Mouse (Mus musculus): ENCODE data around the gene Alkbh3. TPM values are rescaled to one million over a fixed set of nuclear protein-coding genes. Genes with fewer than 3 reads are reported as not detected.
A peak's percentile ranks its signal among the peaks of the same experiment; 100 is the strongest.

Alkbh3 gene
- polyA plus RNA-seq, 1 experiment: 164 TPM

GRCm38 (mm10) chr2:93961716-93962115 lies 48.9 kb downstream of the Alkbh3 start:
- TF ChIP-seq CTCF (IDR thresholded peaks at IDR 0.05; ENCODE audit: control insufficient read depth, insufficient read depth, insufficient replicate concordance, low read depth, low read length): no peak
- no peak for TF ChIP-seq POLR2A (IDR thresholded peaks at IDR 0.05; ENCODE audit: control insufficient read depth, low read depth, low read length)

DNA sequence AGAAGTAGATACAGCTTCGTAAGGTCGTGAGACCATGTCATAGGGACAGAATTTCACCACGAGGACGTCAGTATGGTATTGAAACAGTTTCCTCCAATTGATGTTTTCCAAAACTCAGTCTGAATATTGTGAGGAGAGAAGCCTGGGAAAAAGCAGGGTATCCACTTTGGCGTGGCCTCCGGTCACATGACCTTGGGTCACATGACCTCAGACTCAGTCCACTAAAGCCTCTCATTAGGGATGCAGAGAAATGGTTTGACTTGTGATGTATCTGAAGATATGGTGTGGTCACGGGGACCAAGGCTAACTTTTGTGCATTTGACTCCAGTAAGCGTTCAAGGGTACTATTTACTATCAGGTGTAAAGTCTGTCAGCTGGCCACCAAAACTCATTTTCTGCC lies 51.3 kb downstream of the Alkbh3 start:
- TF ChIP-seq POLR2A (IDR thresholded peaks at IDR 0.05; ENCODE audit: control insufficient read depth, low read depth, low read length) (no peak), CTCF (IDR thresholded peaks at IDR 0.05; ENCODE audit: control insufficient read depth, insufficient read depth, insufficient replicate concordance, low read depth, low read length) (no peak)
- Histone ChIP-seq H3K36me3 (ENCODE audit: control insufficient read depth, insufficient read depth, low read length) (no peaks in the 10 kb centered on the region), H3K4me3 (ENCODE audit: control insufficient read depth, low read depth, low read length) (peak overlapping the region; percentile 14; the same call in 1 of the 2 replicates), H3K27ac (ENCODE audit: control insufficient read depth, insufficient read depth, low read depth, low read length) (peak overlapping the region; percentile 51), H3K4me1 (ENCODE audit: control insufficient read depth, insufficient read depth, low read length) (peaks cover 33% of the 10 kb centered on the region), H3K27me3 (ENCODE audit: control insufficient read depth, insufficient read depth, low read length) (no peaks in the 10 kb centered on the region)

More at GRCm38 (mm10) chr2:93961716-93962115, 48.9 kb downstream of the Alkbh3 start:
- Histone ChIP-seq H3K4me3 (ENCODE audit: control insufficient read depth, low read depth, low read length) (peak overlapping the region; percentile 14), H3K36me3 (ENCODE audit: control insufficient read depth, insufficient read depth, low read length) (no peaks in the 10 kb centered on the region), H3K27me3 (ENCODE audit: control insufficient read depth, insufficient read depth, low read length) (no peaks in the 10 kb centered on the region), H3K27ac (ENCODE audit: control insufficient read depth, insufficient read depth, low read depth, low read length) (peak overlapping the region; percentile 80), H3K4me1 (ENCODE audit: control insufficient read depth, insufficient read depth, low read length) (peaks cover 19% of the 10 kb centered on the region)

GRCm38 (mm10) chr2:93958216-93958615 lies 52.4 kb downstream of the Alkbh3 start:
- Histone ChIP-seq H3K36me3 (ENCODE audit: control insufficient read depth, insufficient read depth, low read length) (no peaks in the 10 kb centered on the region), H3K4me3 (ENCODE audit: control insufficient read depth, low read depth, low read length) (peak overlapping the region; percentile 84), H3K4me1 (ENCODE audit: control insufficient read depth, insufficient read depth, low read length) (peaks cover 35% of the 10 kb centered on the region), H3K27ac (ENCODE audit: control insufficient read depth, insufficient read depth, low read depth, low read length) (peak overlapping the region; percentile 59), H3K27me3 (ENCODE audit: control insufficient read depth, insufficient read depth, low read length) (no peaks in the 10 kb centered on the region)
- TF ChIP-seq POLR2A (IDR thresholded peaks at IDR 0.05; ENCODE audit: control insufficient read depth, low read depth, low read length): no peak; the same call in 1 of the 2 replicates
- TF ChIP-seq CTCF (IDR thresholded peaks at IDR 0.05; ENCODE audit: control insufficient read depth, insufficient read depth, insufficient replicate concordance, low read depth, low read length): no peak

DNA sequence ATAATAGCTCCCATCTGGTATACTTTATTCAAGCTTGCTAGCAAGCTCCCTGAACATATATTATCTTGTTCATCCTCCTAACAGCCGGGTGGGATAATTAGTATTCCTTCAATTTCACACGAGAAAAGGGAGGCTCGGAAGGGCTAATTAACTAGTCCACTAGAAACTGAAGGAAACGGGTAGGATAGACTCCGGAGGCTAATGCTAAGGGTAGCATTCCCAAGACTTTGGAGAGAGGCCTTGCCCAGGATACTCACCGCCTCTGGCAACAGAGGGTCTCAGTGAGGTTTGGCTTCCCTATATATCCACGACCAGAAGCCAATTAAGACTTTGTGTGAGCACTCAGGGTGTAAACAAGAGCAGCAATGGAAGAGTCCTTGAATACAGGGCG lies 52.8 kb downstream of the Alkbh3 start:
- H3K4me3 ChIP-seq (ENCODE audit: control insufficient read depth, low read depth, low read length): peak overlapping the region; percentile 84
- H3K4me1 ChIP-seq (ENCODE audit: control insufficient read depth, insufficient read depth, low read length): peaks cover 35% of the 10 kb centered on the region
- H3K27ac ChIP-seq (ENCODE audit: control insufficient read depth, insufficient read depth, low read depth, low read length): no peak overlapping the region
- no peaks in the 10 kb centered on the region for H3K36me3 ChIP-seq (ENCODE audit: control insufficient read depth, insufficient read depth, low read length)
- TF ChIP-seq CTCF (IDR thresholded peaks at IDR 0.05; ENCODE audit: control insufficient read depth, insufficient read depth, insufficient replicate concordance, low read depth, low read length) (no peak), POLR2A (IDR thresholded peaks at IDR 0.05; ENCODE audit: control insufficient read depth, low read depth, low read length) (no peak)
- no peaks in the 10 kb centered on the region for H3K27me3 ChIP-seq (ENCODE audit: control insufficient read depth, insufficient read depth, low read length)

DNA sequence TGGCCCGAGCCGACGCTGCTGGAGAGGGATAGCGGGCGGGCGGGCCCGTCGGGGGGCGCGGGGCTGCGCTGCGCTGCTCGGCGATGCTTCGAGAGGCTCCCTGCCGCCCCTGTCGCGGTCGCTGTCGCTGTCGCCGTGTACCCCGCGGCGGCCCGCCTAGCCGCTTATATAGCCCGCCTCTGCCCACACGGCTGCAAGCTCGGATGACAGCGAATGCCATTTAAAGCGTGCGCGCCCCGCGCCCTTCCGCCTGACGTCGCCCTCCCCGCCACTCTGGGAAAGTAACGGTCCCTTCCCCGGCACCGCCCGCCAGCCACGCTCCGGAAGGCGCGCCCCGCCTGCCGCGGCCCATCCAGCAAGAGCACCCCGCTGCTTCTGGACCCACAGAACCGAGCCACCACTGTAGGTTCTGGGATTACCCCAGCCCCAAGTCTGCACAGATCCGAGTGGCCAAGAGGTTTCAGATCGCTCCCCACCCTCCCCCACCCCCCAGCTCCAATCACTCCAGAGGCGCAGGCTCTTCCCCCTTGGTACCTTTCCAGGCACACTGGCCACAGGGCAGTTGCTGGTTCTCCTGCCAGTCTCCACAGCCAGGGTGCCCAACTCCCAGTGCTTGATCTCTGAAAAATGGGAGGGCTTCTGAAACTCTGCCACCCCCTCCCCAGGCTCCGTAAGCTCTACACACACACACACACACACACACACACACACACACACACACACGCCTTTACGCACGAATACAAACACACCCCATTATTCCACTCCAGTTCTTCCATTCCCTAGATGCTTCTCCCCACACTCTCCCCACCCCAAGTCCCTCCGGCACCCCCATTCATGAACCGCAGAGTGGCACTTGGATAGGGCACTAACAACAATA lies 53.5 kb downstream of the Alkbh3 start, which contains the start of gene Gm13889:
Gene Gm13889 (minus strand): TSS at position 294 of the 877 bp plus-strand sequence.
- no peaks in the 10 kb centered on the region for H3K36me3 ChIP-seq (ENCODE audit: control insufficient read depth, insufficient read depth, low read length)
- peaks cover 34% of the 10 kb centered on the region for H3K4me1 ChIP-seq (ENCODE audit: control insufficient read depth, insufficient read depth, low read length)
- TF ChIP-seq CTCF (IDR thresholded peaks at IDR 0.05; ENCODE audit: control insufficient read depth, insufficient read depth, insufficient replicate concordance, low read depth, low read length) (no peak), POLR2A (IDR thresholded peaks at IDR 0.05; ENCODE audit: control insufficient read depth, low read depth, low read length) (peak; percentile 18; the same call in 1 of the 2 replicates)
- no peaks in the 10 kb centered on the region for H3K27me3 ChIP-seq (ENCODE audit: control insufficient read depth, insufficient read depth, low read length)
- H3K27ac ChIP-seq (ENCODE audit: control insufficient read depth, insufficient read depth, low read depth, low read length): peak within 1 kb of the TSS; percentile 81
- H3K4me3 ChIP-seq (ENCODE audit: control insufficient read depth, low read depth, low read length): peak within 1 kb of the TSS; percentile 84

DNA sequence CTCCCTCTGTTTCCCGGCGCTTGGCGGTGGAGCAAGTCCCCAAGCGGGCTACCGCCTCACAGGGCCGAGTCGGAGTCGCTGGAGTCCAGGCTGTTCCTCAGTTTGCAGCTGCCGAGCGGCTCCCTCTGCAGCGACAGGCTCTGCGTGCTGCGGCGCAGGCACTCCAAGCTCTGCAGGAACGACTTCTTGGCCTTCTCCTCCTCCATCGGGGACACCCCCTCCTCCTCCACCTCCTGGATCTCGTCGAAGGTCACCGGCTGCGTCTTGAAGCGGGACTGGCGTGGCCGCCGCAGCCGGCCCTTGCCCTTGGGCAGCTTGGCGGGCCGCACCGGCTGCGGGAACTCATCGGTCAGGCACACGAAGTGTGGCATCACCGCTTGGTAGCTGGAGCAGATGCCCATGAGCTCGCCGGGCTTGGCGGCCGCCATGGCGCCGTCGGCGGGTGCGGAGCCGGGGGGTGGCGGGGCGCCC lies 54.2 kb downstream of the Alkbh3 start:
- H3K27ac ChIP-seq (ENCODE audit: control insufficient read depth, insufficient read depth, low read depth, low read length): no peak overlapping the region
- peaks cover 27% of the 10 kb centered on the region for H3K4me1 ChIP-seq (ENCODE audit: control insufficient read depth, insufficient read depth, low read length)
- no peaks in the 10 kb centered on the region for H3K27me3 ChIP-seq (ENCODE audit: control insufficient read depth, insufficient read depth, low read length)

GRCm38 (mm10) chr2:93955886-93956285 lies 54.7 kb downstream of the Alkbh3 start:
- Histone ChIP-seq H3K27ac (ENCODE audit: control insufficient read depth, insufficient read depth, low read depth, low read length) (no peak overlapping the region), H3K27me3 (ENCODE audit: control insufficient read depth, insufficient read depth, low read length) (no peaks in the 10 kb centered on the region)
- TF ChIP-seq POLR2A (IDR thresholded peaks at IDR 0.05; ENCODE audit: control insufficient read depth, low read depth, low read length) (no peak), CTCF (IDR thresholded peaks at IDR 0.05; ENCODE audit: control insufficient read depth, insufficient read depth, insufficient replicate concordance, low read depth, low read length) (no peak)

More for the DNA sequence above, 54.2 kb downstream of the Alkbh3 start:
- no peaks in the 10 kb centered on the region for H3K36me3 ChIP-seq (ENCODE audit: control insufficient read depth, insufficient read depth, low read length)
- TF ChIP-seq POLR2A (IDR thresholded peaks at IDR 0.05; ENCODE audit: control insufficient read depth, low read depth, low read length): no peak
- no peak for TF ChIP-seq CTCF (IDR thresholded peaks at IDR 0.05; ENCODE audit: control insufficient read depth, insufficient read depth, insufficient replicate concordance, low read depth, low read length)
- peak overlapping the region; percentile 84 for H3K4me3 ChIP-seq (ENCODE audit: control insufficient read depth, low read depth, low read length)

More at GRCm38 (mm10) chr2:93955886-93956285, 54.7 kb downstream of the Alkbh3 start:
- Histone ChIP-seq H3K4me1 (ENCODE audit: control insufficient read depth, insufficient read depth, low read length) (peaks cover 24% of the 10 kb centered on the region), H3K4me3 (ENCODE audit: control insufficient read depth, low read depth, low read length) (peak overlapping the region; percentile 84), H3K36me3 (ENCODE audit: control insufficient read depth, insufficient read depth, low read length) (no peaks in the 10 kb centered on the region)
